Mouse (Mus musculus): Measurements from ENCODE around the gene Dst. TPM values are rescaled to one million over a fixed set of nuclear protein-coding genes. Genes with fewer than 3 reads are reported as not detected.

Dst gene
- polyA plus RNA-seq, 1 experiment from 2014 or later = 25.9 TPM

Other genes starting within 250 kb of the Dst start
- gene Prim2, start 238.4 kb upstream of the Dst start, polyA plus RNA-seq (2016; fragmentation: Nextera tagmentation; extraction: Ambion mirVana) = 44.4 and 54.4 TPM in 2 replicates
- gene Rab23, start 188.3 kb upstream of the Dst start, polyA plus RNA-seq (2016; fragmentation: Nextera tagmentation; extraction: Ambion mirVana) = 23.6 and 33.3 TPM in 2 replicates
- gene Bag2, start 150.4 kb upstream of the Dst start, polyA plus RNA-seq (2016; fragmentation: Nextera tagmentation; extraction: Ambion mirVana) = 40.7 and 48.6 TPM in 2 replicates
- gene Zfp451, start 93.6 kb upstream of the Dst start, polyA plus RNA-seq (2016; fragmentation: Nextera tagmentation; extraction: Ambion mirVana) = 29.2 and 30.0 TPM in 2 replicates
- gene Bend6, start 409 bp upstream of the Dst start, polyA plus RNA-seq (2016; fragmentation: Nextera tagmentation; extraction: Ambion mirVana) = 1.4 and 2.2 TPM in 2 replicates

All from hindbrain, embryonic 10.5 days (tissue).